Mouse (Mus musculus) cerebral cortex, adult 2 months (tissue): ENCODE measurements around the gene Cspg4.

Source experiments
- WGBS: fragments of 180-500 bp; shearing (Covaris S2); methylation state at CpG from one replicate; pipeline ENCODE4 v1.1.7; 2018; 5-methylcytosine and 5-hydroxymethylcytosine counted together

Gene Cspg4

DNA sequence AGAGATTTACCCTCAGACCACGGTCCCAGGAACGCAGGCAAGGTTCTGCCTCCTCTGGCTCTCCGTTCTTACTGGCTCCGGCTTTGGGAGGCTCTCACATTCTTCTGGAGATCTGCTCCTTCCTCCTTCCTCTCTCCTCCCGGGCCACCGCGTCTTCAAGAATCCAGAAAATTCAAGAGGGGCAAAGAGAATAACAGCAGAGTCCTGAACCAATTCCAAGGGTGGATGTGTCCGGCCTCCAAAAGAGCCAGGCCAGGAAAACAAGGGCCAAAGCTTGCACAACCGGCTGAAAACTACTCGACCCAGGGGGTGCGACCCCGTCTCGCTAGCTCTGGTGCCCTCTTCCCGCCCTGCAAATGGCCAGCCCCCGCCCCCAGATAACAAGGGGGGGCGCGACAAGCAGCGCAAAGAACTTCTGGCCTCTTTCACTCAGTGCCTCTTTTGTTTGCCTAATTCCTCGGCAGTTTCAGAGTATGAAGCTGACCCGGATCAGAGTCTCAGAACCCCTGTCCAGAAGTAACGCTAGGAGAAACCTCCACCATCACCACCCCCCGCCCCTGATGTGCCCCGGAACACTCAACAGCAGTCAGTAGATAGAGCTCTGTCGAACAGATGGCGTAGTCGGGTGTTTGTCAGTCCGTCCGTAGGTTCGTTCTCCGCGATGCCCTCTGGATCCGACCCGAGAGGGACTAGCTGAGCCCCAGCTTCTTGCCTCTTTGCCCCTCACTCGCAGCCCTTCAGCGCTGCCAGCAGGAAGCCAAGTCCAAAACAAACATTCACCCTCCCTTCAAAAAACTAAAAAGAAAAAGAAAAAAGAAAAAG lies 62.6 kb downstream of the Cspg4 start:
- 9% methylated on average over 35 of the region's 35 CpGs for WGBS

DNA sequence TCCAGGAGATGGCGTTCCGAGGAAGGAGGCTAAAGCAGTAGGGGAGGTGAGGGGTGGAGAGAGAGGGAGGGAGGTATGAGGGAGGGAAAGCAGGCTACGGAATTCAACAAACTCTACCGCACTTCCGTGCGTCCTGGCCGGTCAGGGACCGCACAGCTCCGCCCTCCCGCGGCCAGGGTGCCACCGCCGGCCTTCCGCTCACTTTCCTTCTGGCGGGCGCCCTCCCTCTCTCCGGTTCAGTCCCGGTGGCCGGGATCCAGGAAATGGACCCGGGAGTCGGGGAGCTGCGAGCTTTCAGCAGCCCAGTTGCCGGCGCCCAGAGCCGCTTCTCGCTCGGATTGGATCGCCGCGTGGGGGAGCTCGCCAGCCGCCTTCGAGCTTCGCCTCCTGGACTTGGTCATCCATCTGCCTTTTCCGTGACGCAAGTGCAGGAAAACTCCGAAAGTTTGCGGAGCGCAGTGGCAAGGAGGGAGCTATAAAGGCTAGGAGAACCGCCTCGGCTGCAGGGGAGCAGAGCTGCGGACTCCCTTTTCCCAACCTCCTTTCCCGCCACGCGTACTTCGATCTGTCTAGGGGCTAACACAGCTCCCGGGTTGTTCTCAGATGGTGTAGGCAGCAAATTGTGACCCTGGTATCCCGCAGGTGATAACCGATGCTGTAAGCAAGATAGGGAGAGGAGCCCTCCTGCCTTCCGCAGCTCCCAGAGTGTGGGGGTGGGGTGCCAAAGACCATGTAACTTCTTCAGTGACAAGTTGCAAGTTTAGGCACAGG lies 63.4 kb downstream of the Cspg4 start, which contains the start of gene Snx33:
Gene Snx33, minus strand, starts transcription at position 331 of the 771 bp plus-strand sequence.
- WGBS, result under 1% methylated on average over 50 of the region's 50 CpGs

DNA sequence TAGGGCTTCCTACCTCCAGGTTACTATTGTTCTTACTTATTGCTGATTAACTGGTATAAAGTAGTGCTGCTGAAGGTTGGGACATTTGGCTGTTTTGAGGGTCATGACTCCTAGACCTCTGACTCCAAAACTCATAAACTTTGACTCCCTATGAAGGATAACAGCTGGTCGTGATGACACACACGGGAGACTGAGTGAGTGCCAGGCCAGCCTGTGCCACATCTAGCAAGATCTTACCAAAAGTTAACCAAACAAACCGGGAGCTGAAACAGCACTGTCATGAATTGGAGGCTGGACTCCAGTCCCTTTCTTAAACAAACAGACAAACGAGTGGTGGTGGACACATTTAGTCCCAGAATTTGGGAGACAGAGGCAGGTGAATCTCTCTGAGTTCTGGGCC lies 64.7 kb downstream of the Cspg4 start:
- WGBS, result 82% methylated on average over 4 of the region's 4 CpGs

DNA sequence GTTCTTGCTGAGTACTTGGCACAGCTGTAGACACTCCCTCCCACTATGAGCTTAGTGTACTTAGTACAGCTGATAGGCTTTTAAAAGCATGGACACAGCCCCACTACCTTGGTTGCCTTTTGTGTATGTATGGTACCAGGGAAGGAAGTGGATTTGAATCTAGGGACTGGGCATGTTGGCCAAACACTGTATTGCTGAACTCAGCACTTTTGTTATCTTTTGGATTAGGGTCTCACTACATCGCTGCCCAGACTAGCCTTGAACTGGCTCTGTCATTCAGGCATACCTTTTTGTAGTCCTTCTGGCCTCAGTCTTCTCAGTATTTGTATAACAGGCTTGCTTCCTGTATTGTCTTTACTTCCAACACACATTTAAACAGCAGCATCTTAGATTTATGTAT lies 65.7 kb downstream of the Cspg4 start:
- WGBS, result 81% methylated on average over 1 of the region's 1 CpGs

DNA sequence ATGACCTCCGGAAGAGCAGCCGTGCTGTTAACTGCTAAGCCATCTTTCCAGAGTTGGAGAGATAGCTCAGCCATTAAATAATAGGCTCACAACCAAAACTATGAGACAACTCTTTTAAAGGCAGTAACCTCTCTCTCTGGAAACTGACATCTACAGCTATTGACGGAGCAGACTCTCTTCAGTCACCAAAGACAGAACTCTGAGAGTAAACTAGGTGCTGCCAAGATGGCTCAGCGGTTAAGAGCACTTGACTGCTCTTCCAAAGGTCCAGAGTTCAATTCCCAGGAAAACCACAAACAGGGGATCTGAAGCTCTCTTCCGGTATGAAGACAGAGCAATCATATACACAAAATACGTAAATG lies 72.0 kb downstream of the Cspg4 start:
- WGBS, result 16% methylated on average over 6 of the region's 6 CpGs

DNA sequence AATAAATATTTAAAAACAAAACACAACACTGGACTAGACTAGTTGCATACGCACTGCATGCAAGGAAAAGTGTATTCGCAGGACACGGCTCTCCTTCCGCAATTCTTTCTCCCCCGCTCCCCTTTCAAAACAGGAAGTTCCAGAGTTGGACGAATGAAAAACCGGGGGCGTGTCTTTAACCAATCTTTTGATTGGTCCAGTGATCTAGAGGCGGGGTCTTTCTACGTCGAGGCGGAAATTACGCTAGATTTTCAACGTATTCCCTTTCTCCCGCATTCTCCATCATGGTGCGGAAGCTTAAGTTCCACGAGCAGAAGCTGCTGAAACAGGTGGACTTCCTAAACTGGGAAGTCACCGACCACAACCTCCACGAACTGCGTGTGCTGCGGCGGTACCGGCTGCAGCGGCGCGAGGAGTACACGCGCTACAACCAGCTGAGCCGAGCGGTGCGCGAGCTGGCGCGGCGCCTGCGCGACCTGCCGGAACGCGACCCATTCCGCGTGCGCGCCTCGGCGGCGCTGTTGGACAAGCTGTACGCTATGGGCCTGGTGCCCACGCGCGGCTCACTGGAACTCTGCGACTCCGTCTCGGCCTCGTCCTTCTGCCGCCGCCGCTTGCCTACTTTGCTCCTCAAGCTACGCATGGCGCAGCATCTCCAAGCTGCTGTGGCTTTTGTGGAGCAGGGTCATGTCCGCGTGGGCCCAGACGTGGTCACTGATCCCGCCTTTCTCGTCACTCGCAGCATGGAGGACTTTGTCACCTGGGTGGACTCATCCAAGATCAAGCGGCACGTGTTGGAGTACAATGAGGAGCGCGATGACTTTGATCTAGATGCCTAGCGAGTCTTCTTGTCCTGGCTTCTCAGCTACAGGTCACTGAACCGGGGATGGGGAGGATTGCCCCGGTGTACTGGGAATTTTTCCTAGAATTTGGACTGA lies 72.7 kb downstream of the Cspg4 start, which contains the start of gene Imp3:
Gene Imp3, plus strand, starts transcription at position 253 of the 938 bp plus-strand sequence.
- WGBS, result under 1% methylated on average over 73 of the region's 73 CpGs

DNA sequence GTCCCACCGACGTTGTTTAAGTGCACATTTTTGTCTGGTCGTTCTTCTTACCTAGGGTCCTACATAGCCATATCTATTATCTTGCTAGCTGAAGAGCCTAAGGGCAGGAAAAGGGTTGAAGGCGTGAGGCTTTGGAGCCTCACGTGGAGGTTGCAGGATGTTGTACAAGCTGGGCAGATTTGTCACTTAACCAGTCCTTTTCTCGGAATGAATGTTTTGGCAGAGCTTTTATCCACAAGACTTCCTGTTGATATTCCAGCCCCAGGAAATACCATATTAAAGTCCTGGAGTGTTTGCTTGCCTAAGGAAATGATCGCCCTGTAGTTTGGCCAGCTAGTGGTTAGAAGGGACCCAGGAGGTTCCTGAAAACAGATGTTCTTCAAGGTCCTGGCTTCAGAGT lies 73.5 kb downstream of the Cspg4 start:
- 4% methylated on average over 7 of the region's 7 CpGs for WGBS

DNA sequence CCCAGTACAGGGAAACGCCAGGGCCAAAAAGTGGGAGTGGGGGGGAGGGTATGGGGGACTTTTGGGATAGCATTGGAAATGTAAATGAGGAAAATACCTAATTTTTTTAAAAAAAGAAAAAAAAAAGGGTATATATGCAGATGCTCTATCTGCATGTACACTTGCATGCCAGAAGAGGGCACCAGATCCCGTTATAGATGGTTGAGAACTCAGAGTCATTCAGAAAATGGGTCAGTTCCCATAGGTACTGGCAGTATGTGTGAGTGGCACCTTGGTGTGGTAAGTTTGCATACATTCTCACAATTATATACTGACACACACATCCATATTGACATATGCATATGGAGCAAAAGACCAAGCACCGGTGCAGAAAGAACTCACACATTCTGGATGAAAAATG lies 82.6 kb downstream of the Cspg4 start:
- WGBS, result 21% methylated on average over 3 of the region's 3 CpGs

DNA sequence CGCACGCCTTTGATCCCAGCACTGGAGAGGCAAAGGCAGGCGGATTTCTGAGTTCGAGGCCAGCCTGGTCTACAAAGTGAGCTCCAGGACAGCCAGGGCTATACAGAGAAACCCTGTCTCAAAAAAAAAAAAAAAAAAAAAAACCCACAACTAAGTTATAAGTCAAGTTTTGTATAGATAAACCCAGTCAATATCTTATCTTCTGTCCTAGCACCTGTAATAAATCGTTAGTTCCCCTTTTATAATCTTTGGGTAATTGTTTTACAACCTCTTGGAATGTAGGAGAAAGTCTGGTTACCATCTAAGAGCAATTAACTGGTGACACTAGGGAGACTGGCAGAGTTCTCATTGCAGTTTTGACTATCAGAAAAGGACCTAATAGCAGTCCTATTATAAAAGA lies 83.9 kb downstream of the Cspg4 start:
- 89% methylated on average over 5 of the region's 5 CpGs for WGBS
